Mouse (Mus musculus) liver, embryonic 15.5 days (tissue): ENCODE measurements around the gene Pcdh7. TPM values are rescaled to one million over a fixed set of nuclear protein-coding genes. Genes with fewer than 3 reads are reported as not detected.

Source experiments
- ATAC-seq: fragments of 200-750 bp; cut with Nextera tagmentation; 2 replicates; pipeline ENCODE4 v1.8.0; 2017; ENCODE audit warnings: moderate number of reproducible peaks, mild to moderate bottlenecking, moderate library complexity; ENCODE audit not compliant: insufficient read depth
- H3K27ac ChIP-seq: fragments of 300-500 bp; sonication (generic); replicated peaks from 2 replicates; pipeline ENCODE4 v1.5.1; 2015; ENCODE audit warnings: mild to moderate bottlenecking, inconsistent platforms
- H3K27me3 ChIP-seq: fragments of 300-500 bp; sonication (generic); 2 replicates; pipeline ENCODE4 v1.6.1; 2015; ENCODE audit warnings: mild to moderate bottlenecking, inconsistent platforms
- H3K36me3 ChIP-seq: fragments of 300-500 bp; sonication (generic); replicated peaks from 2 replicates; pipeline ENCODE4 v1.6.1; 2015; ENCODE audit warnings: moderate library complexity, mild to moderate bottlenecking, inconsistent platforms
- H3K4me1 ChIP-seq: fragments of 300-500 bp; sonication (generic); replicated peaks from 2 replicates; pipeline ENCODE4 v1.6.1; 2015; ENCODE audit warnings: inconsistent platforms
- H3K4me2 ChIP-seq: fragments of 300-500 bp; sonication (generic); 2 replicates; pipeline ENCODE4 v1.6.1; 2015; ENCODE audit warnings: moderate library complexity, mild to moderate bottlenecking, inconsistent platforms
- H3K4me3 ChIP-seq: fragments of 300-500 bp; sonication (generic); replicated peaks from 2 replicates; pipeline ENCODE4 v1.5.1; 2015; ENCODE audit warnings: mild to moderate bottlenecking, inconsistent platforms
- H3K9ac ChIP-seq: fragments of 300-500 bp; sonication (generic); 2 replicates; pipeline ENCODE4 v1.6.1; 2015; ENCODE audit warnings: moderate library complexity, mild to moderate bottlenecking, inconsistent platforms
- H3K9me3 ChIP-seq: fragments of 300-500 bp; sonication (generic); replicated peaks from 2 replicates; pipeline ENCODE4 v1.6.1; 2016; ENCODE audit warnings: inconsistent platforms
- WGBS: fragments of 180-500 bp; shearing (Covaris S2); methylation state at CpG from one replicate; pipeline ENCODE4 v1.1.7; 2015; ENCODE audit warnings: mixed read lengths; ENCODE audit not compliant: insufficient replicate concordance; 5-methylcytosine and 5-hydroxymethylcytosine counted together
- polyA plus RNA-seq: library from polyadenylated mRNA; unstranded; fragments of >200 nt; fragmentation: Nextera tagmentation; extraction: Ambion mirVana; gene quantifications from 2 replicates; pipeline ENCODE4 v1.2.1, GENCODE M21; 2015

Pcdh7 gene
- polyA plus RNA-seq, 1 experiment from 2014 or later: 0.29 TPM

GRCm38 (mm10) chr5:57756726-57757424 is 39.1 kb downstream of the Pcdh7 start:
- ATAC-seq: no peak
- no peaks in the 10 kb centered on the region for H3K36me3 ChIP-seq
- H3K4me1 ChIP-seq: peaks cover 35% of the 10 kb centered on the region
- peak overlapping the region; percentile 53; the same call in 1 of the 2 replicates for H3K27ac ChIP-seq
- no peaks in the 10 kb centered on the region for H3K27me3 ChIP-seq
- H3K4me3 ChIP-seq: no peak overlapping the region
- no peaks in the 10 kb centered on the region for H3K9me3 ChIP-seq
- WGBS: 44% methylated on average over 4 of the region's 4 CpGs
- no peak overlapping the region for H3K4me2 ChIP-seq
- no peak overlapping the region for H3K9ac ChIP-seq

DNA sequence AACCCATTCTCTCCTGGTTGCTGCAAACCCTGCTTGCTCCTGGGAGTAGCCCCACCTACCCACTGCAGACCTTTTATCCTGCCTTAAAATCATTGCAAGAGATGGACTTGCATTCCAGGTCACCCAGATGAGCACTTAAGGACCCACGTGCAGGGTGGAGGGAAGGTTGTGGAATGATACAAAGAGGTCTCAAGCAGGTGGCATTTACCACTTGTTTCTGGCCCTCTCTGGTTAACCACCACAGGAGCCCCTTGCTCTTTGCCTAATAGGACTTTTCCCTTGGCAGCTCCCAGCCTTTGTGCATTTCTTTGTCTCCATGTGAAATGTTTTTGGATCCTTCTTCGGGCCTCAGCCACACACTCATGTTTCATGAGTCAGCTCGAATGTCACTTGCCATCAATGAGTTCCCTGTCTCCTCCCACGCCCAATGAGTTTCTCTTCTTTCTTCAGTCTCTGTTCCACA is 39.7 kb downstream of the Pcdh7 start:
- no peaks in the 10 kb centered on the region for H3K9me3 ChIP-seq
- 0 out of 2 replicates have a peak, but pooled peaks have one; percentile 35 for ATAC-seq

DNA sequence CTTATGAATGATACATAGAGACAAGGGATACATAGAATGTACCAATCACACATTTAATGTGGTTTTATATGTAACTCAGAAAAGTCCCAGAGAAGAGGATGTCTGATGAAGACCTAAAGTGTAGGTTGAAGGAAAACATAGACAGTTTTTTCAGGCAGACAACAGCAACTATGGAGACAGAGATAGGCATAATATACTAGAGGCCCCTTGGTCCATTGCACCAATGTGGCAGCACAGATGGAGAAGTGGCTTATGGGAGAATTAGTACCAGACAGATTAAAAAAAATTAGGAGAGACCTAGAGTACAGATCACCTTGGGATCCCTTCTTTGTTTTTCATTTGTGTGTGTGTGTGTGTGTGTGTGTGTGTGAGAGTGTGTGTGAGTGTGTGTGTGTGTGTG is 41.2 kb downstream of the Pcdh7 start:
- Histone ChIP-seq H3K4me3 (no peak overlapping the region), H3K9ac (no peak overlapping the region), H3K9me3 (no peaks in the 10 kb centered on the region), H3K4me2 (no peak overlapping the region), H3K4me1 (peaks cover 36% of the 10 kb centered on the region), H3K27me3 (no peaks in the 10 kb centered on the region), H3K36me3 (no peaks in the 10 kb centered on the region), H3K27ac (peak overlapping the region; percentile 35; the same call in 1 of the 2 replicates)
- ATAC-seq: no peak

More for the DNA sequence above, 39.7 kb downstream of the Pcdh7 start:
- Histone ChIP-seq H3K4me1 (peaks cover 36% of the 10 kb centered on the region), H3K9ac (no peak overlapping the region), H3K4me2 (no peak overlapping the region), H3K27me3 (no peaks in the 10 kb centered on the region), H3K36me3 (no peaks in the 10 kb centered on the region), H3K27ac (peak overlapping the region; percentile 53; the same call in 1 of the 2 replicates), H3K4me3 (no peak overlapping the region)
- WGBS: 29% methylated on average over 4 of the region's 4 CpGs

DNA sequence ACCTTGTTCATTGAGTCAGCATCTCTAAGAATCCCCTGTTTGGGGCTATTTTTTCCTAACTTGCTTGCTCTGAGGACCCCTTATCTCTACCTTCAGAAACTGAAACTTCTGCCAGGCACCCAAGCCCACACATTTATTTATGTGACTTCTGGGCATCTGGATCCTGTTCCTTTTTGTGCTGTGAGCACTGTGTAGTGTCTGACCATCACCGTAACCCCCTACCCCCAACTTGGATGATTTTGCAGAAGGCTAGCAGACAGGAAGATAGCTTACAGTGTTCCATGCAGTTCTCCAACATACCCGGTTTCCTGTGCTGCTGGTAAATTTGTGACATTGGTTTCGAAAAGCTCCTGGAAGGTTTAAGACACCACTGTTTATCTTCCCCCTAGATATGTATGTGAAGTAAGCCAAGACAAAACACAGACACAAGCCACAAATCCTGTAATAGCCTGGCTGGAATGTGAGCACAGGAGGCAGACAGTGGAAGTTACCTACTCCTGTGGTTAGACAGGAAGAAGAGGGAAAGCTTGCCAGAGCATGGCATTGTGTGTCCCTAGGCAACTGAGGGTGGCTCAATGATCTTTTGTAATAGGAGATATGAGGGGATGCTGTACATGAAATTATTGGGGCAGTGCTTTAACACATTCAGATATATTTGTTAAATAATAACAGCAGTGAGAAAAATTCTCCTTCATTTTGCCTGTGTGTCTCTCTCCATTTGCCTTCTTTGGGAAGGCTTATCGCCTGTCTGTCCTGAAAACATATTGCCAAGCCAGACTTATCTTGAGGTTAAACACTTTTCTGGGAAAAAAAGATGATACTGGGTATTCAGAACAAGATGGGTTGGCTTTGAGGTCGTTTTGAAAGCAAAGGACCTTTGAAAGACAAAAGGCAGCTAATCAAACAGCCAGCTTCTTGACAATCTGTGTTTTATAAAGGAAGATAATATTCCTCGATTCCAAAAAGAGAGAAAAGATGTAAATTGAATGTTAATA is 42.6 kb downstream of the Pcdh7 start:
- peak; percentile 75 for ATAC-seq
- peaks cover 36% of the 10 kb centered on the region for H3K4me1 ChIP-seq
- 13% methylated on average over 6 of the region's 6 CpGs for WGBS
- H3K4me3 ChIP-seq: no peak overlapping the region
- no peaks in the 10 kb centered on the region for H3K9me3 ChIP-seq
- no peaks in the 10 kb centered on the region for H3K36me3 ChIP-seq
- H3K27ac ChIP-seq: peak overlapping the region; percentile 76
- H3K4me2 ChIP-seq: peak overlapping the region; percentile 46
- H3K27me3 ChIP-seq: no peaks in the 10 kb centered on the region
- peak overlapping the region; percentile 21; the same call in 1 of the 2 replicates for H3K9ac ChIP-seq

- H3K4me2 ChIP-seq: no peak overlapping the region
- WGBS: 54% methylated on average over 3 of the region's 3 CpGs
- no peak overlapping the region for H3K27ac ChIP-seq
- peaks cover 13% of the 10 kb centered on the region for H3K4me1 ChIP-seq
- no peak for ATAC-seq
- H3K9me3 ChIP-seq: no peaks in the 10 kb centered on the region
- no peaks in the 10 kb centered on the region for H3K27me3 ChIP-seq
- H3K9ac ChIP-seq: no peak overlapping the region
- no peaks in the 10 kb centered on the region for H3K36me3 ChIP-seq
- H3K4me3 ChIP-seq: no peak overlapping the region
Observed at GRCm38 (mm10) chr5:57765356-57765755, 47.6 kb downstream of the Pcdh7 start.

DNA sequence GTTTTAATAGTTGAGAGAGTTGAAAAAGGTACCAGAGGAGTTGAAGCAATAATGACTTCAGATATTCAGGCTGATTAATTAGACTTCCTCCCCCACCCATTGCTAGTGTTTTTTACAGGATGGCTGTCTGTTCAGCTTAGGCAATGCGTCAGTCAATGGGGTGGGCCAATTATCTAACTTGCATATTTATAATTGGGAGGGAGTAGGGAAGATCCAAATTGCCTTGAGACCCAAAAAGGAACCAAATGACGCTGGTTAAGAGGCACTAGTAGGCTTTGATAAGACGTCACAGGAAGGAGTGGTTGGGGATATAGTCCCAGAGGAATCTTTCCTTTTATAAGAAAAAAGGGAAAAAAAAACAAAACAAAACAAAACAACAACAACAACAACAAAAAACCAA is 49.6 kb downstream of the Pcdh7 start:
- no peak overlapping the region for H3K4me2 ChIP-seq
- 0 out of 2 replicates have a peak, but pooled peaks cover 4% of the 10 kb centered on the region for H3K4me1 ChIP-seq
- WGBS: 29% methylated on average over 3 of the region's 3 CpGs
- no peak overlapping the region for H3K9ac ChIP-seq
- no peaks in the 10 kb centered on the region for H3K9me3 ChIP-seq
- H3K27ac ChIP-seq: no peak overlapping the region
- H3K27me3 ChIP-seq: no peaks in the 10 kb centered on the region
- no peaks in the 10 kb centered on the region for H3K36me3 ChIP-seq
- H3K4me3 ChIP-seq: no peak overlapping the region
- no peak for ATAC-seq

DNA sequence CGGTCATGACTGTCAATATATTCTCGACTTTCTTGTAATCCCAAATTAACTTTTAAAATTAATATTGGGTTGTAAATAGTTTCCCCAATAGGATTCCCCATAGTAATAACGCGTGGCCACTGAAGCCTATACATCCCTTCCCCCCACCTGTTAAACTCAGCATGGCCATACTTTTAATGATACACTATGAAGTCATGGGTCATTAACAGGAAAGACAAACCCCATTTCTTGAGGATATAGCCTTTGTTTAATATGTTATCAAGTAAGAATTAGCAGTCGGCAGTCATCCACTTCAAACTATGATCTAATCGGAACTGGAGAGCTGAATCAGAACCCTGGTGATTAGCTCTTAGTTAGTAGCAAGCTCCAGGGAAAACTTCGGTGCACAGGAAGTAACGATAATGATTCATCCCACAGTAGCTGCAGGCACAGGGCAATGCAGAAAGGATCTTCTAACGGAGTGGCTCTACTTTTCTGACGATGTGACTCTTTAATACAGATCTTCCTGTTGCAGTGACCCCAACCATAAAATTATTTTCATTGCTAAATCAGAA is 50.8 kb downstream of the Pcdh7 start:
- Histone ChIP-seq H3K4me1 (0 out of 2 replicates have a peak, but pooled peaks cover 4% of the 10 kb centered on the region), H3K9me3 (no peaks in the 10 kb centered on the region), H3K4me2 (no peak overlapping the region), H3K27ac (no peak overlapping the region), H3K36me3 (no peaks in the 10 kb centered on the region), H3K4me3 (no peak overlapping the region), H3K27me3 (no peaks in the 10 kb centered on the region), H3K9ac (no peak overlapping the region)
- 70% methylated on average over 10 of the region's 10 CpGs for WGBS
- no peak for ATAC-seq

GRCm38 (mm10) chr5:57769644-57770043 is 51.9 kb downstream of the Pcdh7 start:
- H3K27ac ChIP-seq: no peak overlapping the region
- no peak overlapping the region for H3K4me2 ChIP-seq
- no peak overlapping the region for H3K4me3 ChIP-seq
- WGBS: 81% methylated on average over 7 of the region's 7 CpGs
- no peaks in the 10 kb centered on the region for H3K27me3 ChIP-seq
- no peaks in the 10 kb centered on the region for H3K36me3 ChIP-seq
- no peak overlapping the region for H3K9ac ChIP-seq
- 0 out of 2 replicates have a peak, but pooled peaks cover 4% of the 10 kb centered on the region for H3K4me1 ChIP-seq
- no peaks in the 10 kb centered on the region for H3K9me3 ChIP-seq
- ATAC-seq: no peak

GRCm38 (mm10) chr5:57770364-57770763 is 52.6 kb downstream of the Pcdh7 start:
- H3K27me3 ChIP-seq: no peaks in the 10 kb centered on the region
- H3K9me3 ChIP-seq: no peaks in the 10 kb centered on the region
- peaks cover 7% of the 10 kb centered on the region; the same call in 1 of the 2 replicates for H3K4me1 ChIP-seq
- 19% methylated on average over 3 of the region's 3 CpGs for WGBS
- H3K36me3 ChIP-seq: no peaks in the 10 kb centered on the region
- no peak for ATAC-seq
- no peak overlapping the region for H3K4me3 ChIP-seq
- no peak overlapping the region for H3K4me2 ChIP-seq
- no peak overlapping the region for H3K27ac ChIP-seq
- H3K9ac ChIP-seq: no peak overlapping the region

DNA sequence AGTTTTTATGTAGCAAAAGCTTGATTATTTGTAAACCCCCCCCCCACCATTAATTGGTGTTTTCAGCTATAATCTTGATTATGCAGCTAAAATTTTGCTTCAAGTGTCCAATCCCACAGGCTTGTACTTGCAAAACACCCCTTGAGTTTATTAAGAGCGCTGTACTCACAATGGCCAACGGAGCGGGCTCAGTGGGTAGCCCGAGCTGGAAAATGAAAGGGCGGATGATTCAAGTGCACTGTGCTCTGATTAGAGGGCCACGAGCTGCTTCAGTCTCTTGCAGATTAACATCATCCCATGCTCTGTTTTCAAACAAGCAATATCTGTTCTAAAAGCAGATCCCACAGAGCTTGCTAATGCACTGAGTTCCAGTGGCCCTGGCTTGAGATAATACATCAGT is 53.4 kb downstream of the Pcdh7 start:
- no peak for ATAC-seq
- Histone ChIP-seq H3K36me3 (no peaks in the 10 kb centered on the region), H3K27me3 (no peaks in the 10 kb centered on the region), H3K9ac (no peak overlapping the region), H3K4me2 (no peak overlapping the region), H3K4me3 (no peak overlapping the region), H3K9me3 (no peaks in the 10 kb centered on the region), H3K27ac (no peak overlapping the region), H3K4me1 (peaks cover 7% of the 10 kb centered on the region; the same call in 1 of the 2 replicates)
- 59% methylated on average over 6 of the region's 6 CpGs for WGBS

GRCm38 (mm10) chr5:57772711-57773110 is 54.9 kb downstream of the Pcdh7 start:
- no peak overlapping the region for H3K4me2 ChIP-seq
- WGBS: 81% methylated on average over 3 of the region's 3 CpGs
- H3K27ac ChIP-seq: no peak overlapping the region
- H3K9ac ChIP-seq: no peak overlapping the region
- peaks cover 7% of the 10 kb centered on the region; the same call in 1 of the 2 replicates for H3K4me1 ChIP-seq
- no peak for ATAC-seq
- no peaks in the 10 kb centered on the region for H3K9me3 ChIP-seq
- no peaks in the 10 kb centered on the region for H3K27me3 ChIP-seq
- no peaks in the 10 kb centered on the region for H3K36me3 ChIP-seq
- no peak overlapping the region for H3K4me3 ChIP-seq
